Mouse (Mus musculus) myocyte (in vitro differentiated cells): ENCODE measurements around the gene Usp12.

Experiments used
- CEBPB ChIP-seq: IDR thresholded peaks from 2 replicates; pipeline ENCODE4 v1.6.1; 2011; ENCODE audit warnings: mild to moderate bottlenecking, moderate library complexity; ENCODE audit not compliant: poor library complexity, insufficient read depth, severe bottlenecking
- E2F4 ChIP-seq: IDR thresholded peaks from one replicate; pipeline ENCODE4 v1.6.1; 2011; ENCODE audit warnings: mild to moderate bottlenecking, control low read depth, moderate library complexity; ENCODE audit not compliant: insufficient read depth
- MAX ChIP-seq: IDR thresholded peaks from one replicate; pipeline ENCODE4 v1.6.1; 2011; ENCODE audit warnings: low read depth, mild to moderate bottlenecking, control low read depth
- MYOD1 ChIP-seq, 3 experiments: IDR thresholded peaks; one replicate each; pipeline ENCODE4 v1.6.1; 2011; ENCODE audit warnings: control low read depth in 2 of 3, low read depth in 2 of 3, mild to moderate bottlenecking in 2 of 3, moderate library complexity in 1 of 3; ENCODE audit not compliant: insufficient read length in 2 of 3, control insufficient read depth in 1 of 3
- MYOG ChIP-seq, 3 experiments: IDR thresholded peaks; one replicate each; pipeline ENCODE4 v1.6.1; 2011; ENCODE audit warnings: control low read depth in 2 of 3, low read depth in 2 of 3, mild to moderate bottlenecking in 2 of 3; ENCODE audit not compliant: insufficient read length in 2 of 3, control insufficient read depth in 1 of 3, insufficient read depth in 1 of 3
- POLR2A ChIP-seq: IDR thresholded peaks from one replicate; pipeline ENCODE4 v1.6.1; 2011; ENCODE audit warnings: low read depth, mild to moderate bottlenecking, control low read depth, moderate library complexity; ENCODE audit not compliant: insufficient read length
- POLR2AphosphoS2 ChIP-seq: IDR thresholded peaks from one replicate; pipeline ENCODE4 v1.6.1; 2011; ENCODE audit warnings: low read depth, control low read depth; ENCODE audit not compliant: insufficient read length
- REST ChIP-seq: IDR thresholded peaks from one replicate; pipeline ENCODE4 v1.6.1; 2011; ENCODE audit warnings: mild to moderate bottlenecking, control low read depth, moderate library complexity; ENCODE audit not compliant: insufficient read depth, insufficient read length
- TCF12 ChIP-seq: IDR thresholded peaks from one replicate; pipeline ENCODE4 v1.6.1; 2011; ENCODE audit warnings: mild to moderate bottlenecking, control low read depth; ENCODE audit not compliant: poor library complexity, insufficient read depth, severe bottlenecking
- TCF3 ChIP-seq: IDR thresholded peaks from one replicate; pipeline ENCODE4 v1.6.1; 2011; ENCODE audit warnings: low read depth, control low read depth; ENCODE audit not compliant: insufficient read length
- USF1 ChIP-seq: IDR thresholded peaks from one replicate; pipeline ENCODE4 v1.6.1; 2011; ENCODE audit warnings: low read depth, mild to moderate bottlenecking, control low read depth, moderate library complexity

DNA sequence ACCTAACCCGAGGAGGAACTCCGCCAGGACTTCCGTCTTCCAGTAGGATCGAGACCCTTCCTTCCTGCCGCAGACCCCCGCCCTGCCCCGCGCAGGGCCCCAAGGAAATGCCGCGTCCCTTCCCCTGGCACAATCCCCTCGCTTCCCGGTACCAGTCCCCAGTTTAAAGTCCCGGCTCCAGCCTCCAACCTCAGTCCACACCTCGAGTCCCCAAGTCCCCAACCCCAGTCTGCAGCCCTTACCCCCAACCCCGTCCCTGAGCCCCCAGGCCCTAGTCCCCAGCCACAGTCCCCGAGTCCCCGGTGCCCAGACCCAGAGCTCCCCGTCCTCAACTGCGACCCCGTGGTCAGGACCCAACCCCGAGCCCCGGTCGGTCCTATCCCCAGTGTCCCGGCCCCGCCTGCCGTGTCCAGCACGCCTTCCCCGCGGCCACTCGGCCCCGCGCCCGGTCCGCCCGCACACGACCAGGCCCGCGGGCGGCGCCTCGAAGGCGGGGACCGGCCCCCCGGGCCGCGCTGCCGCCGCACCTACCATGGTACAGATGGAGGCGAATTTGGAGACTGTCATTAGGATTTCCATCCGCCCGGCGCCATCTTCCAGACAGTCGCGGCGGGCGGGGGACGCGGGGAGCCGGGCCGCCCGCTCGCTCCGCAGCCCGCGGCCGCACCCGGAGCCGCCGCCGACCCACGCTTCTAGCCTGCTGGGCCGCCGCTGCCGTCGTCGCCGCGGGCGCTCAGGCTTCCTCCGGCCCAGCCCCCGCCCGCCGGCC lies 538 bp downstream of the Usp12 start:
- TF ChIP-seq POLR2A (peak; percentile 85), E2F4 (no peak), TCF12 (no peak), CEBPB (no peak), MAX (no peak), REST (no peak), MYOG (IDR thresholded peaks at IDR 0.05; ENCODE audit: control insufficient read depth in 1 of 3, insufficient read depth in 1 of 3, insufficient read length in 2 of 3, low read depth in 2 of 3) (no peak), USF1 (no peak), MYOD1 (IDR thresholded peaks at IDR 0.05; ENCODE audit: control insufficient read depth in 1 of 3, insufficient read length in 2 of 3, low read depth in 2 of 3) (no peak), POLR2AphosphoS2 (peak; percentile 63), TCF3 (no peak)
